Mouse (Mus musculus): ENCODE results near the gene Ston2.

The Ston2 gene

DNA sequence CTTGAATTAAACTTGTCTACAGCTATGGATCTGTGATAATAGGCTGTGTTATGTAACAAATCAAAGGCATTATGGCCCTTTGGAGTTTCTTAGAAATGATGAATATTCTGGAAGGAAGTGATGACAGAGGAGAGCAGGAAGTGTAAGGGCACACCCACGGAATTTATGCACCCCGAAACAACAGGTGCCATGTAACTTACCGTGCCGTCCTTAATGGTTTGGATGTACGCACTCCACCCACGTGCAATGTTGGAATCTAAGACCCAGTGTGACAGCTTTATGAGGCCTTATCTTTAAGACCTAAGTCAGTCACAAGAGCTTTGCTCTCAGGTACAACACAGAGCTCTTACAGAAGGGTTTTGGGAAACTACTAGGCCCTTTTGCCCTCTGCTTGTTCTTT, 124.9 kb downstream of the Ston2 start:
- DNase-seq (ENCODE audit: low spot score in 2 of 2) = no peak

DNA sequence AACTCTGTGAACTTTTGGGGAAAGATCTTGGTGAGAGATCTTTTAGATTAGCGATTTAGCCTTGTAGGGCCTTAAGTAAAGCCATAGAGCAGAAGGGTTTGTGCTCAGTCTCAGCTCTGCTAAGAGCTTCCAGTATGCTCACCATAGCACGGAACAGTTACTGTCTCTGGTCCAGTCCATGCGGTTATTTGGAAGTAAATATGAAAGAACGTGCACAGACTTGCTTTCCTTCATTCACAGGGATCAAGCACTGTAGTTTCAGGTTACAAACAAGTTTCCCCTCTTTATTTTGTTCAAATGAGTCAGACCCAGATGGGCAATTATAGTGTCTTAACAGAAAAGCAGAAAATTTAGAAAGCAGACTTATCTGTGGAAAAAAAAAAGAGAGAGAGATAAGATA, 125.3 kb downstream of the Ston2 start:
- DNase-seq (ENCODE audit: low spot score in 2 of 2) = no peak

DNA sequence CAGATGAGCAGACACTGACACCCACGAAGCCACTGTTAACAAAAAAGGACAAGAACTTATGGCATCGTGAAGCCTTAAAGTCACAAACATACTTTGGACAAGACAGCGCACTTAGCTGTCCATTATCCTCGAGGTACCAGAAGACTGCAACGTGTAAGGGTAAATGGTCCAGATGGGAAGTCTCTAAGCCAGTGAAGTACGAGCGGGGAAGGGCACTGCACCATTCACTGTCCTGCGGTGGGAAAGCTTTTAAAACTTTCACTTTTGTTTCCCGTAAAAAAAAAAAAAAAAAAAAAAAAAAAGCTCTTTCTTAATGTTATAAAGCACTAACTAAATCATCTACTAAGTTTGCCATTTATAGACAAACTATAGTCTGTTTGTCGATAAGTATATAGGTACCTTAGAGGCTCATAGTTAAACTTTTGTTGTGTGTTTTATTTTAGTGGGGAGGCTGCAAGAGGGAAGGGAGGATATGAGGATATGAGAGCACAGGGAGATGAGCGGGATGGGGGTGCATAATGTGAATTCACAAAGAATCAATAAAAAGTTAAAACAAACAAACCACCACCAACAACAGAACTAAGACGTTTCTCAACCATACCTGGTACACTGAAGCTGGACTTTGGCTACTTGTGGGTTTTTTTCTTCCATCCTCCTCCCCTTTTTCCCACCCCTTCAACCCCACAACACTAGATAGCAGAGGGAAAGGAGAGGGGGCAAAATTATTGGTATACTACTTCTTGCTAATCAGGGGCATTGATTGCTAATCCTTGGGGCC, 127.4 kb downstream of the Ston2 start:
- DNase-seq (ENCODE audit: low spot score in 2 of 2) = no peak

DNA sequence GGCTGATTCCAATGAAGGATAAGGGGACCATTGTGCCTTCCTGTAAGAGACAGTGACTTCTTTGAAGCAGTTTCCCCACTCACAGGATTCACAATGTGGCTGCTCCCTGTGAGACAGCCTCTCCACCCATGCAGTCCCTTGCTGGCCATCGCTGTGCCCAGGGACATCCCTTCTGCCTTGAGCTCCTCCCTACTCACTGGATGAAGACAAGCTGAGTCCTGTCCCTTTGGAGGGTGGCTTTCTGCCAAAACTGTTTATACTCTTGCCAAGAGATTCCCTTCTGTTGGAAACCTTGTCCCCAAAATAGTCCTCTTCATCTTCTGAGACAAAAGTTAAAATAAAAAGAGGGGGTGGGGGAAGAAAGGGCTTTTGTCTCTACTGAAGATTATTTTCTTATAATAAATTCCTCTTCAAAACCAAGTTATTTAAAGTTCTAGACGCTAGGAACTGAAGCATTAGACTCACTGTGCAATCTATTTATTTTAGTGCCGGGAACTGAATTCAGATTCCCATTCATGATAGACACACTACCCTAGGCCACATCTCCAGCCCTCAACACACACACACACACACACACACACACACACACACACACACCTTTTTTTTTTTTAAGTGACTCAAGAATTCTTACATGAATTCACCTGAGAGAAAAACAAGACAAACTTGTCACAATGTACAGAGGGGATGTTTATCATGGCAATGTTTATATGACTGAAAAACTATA, 133.6 kb downstream of the Ston2 start:
- DNase-seq (ENCODE audit: low spot score in 2 of 2) = peak in 1 of 2 experiments; percentile 23

DNA sequence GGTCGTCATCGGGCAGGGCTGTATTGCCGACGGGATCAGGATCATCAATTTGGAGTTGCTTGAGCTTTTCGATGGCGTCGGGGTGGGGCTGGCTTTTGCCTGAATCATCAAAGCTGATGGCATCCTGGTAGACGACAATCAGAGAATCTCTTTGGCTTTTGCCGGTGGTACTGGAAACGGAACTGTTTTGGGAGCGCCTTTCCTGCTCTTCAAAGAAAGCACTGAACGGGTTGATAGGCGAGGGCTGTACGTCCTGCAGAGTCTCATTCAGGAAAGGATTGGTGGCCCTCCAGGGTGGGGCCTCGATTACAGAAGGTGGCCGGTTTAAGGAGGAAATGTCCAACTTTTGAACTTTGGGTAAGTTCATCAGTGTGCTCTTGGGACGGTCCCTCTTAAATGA, 139.8 kb downstream of the Ston2 start:
- no peak for DNase-seq (ENCODE audit: low spot score in 2 of 2)

DNA sequence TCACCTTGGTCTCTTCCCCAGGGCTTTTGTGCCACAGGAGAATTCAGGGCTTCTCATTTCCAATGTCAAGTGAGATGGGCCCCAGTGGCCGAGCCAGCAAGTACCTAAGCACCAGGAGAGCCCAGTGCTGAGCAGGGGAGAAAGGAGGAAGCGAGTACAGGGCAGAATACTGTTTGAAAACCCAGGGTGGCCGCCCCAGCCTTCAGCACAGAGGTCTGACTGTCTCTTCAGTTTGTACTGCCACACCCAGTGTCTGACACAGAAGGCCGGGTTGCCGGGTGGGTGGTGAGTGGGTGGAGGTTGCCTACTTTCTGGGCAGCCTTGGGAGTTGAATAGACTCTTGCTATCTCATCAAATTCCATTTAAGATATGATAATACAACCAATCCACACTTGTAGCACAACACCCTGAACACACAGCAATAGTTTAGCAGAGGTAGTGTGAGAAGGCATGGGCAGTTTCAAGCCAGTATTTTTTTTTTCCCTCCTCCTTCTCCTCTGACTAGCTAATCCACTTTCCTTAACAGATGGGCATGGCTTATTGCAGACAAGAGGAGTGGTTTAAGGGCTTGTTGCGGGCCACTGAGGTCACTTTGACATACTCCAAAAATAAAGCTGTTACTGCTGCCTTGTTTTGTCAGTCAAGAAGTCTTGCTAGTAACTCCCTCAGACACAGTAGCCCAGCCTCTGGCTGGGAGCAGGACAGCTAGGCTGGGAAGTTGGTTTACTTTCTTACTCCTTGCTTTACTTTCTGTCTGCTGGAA, 142.6 kb downstream of the Ston2 start:
- DNase-seq (ENCODE audit: low spot score in 2 of 2) = peak; percentile 29 to 37

DNA sequence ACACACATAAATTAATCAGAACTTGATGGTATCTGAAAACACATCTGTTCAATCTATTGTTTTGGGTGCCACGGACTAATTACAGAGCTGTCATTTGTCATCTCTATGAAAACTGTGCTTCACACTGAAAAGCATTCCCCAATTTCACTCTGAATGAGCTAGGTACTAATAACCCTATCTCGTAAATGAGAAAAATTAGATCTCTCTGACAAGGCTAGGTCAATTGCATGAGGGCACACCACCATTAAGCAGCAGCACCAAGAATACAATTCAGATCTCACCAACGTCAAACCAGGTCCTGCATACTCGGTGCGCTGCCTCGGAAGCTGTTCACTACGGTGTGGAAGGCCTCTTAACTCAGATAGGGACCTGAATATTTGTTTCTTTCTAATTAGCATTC, 145.0 kb downstream of the Ston2 start:
- DNase-seq (ENCODE audit: low spot score in 2 of 2) = no peak

DNA sequence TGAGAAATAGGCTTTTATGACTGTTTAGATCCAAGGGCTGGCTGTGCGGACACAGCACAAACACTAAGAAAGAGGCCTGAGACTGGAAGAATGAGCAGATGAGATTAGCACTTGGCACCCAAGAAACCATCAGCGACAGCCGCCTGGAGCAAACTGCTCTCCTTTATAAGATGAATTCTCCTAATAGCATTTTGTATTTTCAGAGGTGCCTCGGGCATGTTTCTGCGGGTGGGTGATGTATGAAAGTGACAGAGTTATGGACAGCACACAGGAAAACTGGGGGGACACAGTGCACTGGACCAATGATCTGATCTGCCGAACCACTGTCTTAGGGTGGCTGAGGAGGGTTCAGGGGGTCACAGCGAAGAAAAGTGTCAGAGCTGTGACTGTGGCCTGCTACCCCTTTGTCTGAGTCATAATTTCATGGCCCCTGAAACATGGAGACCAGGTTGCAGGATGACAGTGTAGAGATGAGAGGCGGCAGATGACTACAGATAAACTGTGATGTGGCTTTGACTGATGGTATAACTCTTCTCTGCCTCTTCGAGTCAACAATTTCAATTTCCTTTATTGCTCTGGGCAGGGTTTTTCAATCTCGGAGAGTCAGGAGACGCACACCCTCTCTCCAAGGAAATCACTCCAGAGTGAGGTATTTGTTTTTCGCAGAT, 145.6 kb downstream of the Ston2 start:
- no peak for DNase-seq (ENCODE audit: low spot score in 2 of 2)

DNA sequence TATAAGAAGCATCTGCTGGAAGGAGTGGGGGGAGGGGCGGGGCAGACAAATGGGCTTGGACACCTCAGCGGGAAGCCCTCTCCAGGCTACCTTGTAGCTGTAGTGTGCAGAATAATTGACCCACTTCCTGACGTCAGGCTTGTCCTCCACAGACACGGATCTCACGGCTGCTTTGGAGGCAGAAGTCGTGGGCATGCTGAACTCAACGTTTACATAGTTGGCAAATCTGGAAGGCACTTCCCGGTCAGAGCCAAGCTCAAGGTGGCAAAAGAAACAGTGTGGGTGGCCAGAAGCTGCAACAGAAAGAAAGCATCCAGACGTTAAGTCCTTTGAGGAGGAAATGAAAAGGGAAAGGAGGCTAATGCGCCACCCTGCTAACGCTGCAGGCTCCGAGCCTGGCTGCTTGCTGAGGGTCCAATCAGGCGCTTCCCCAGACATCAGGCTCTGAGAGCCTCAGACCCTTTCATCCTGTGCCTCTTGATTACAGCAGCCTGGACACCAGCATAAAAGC, 146.5 kb downstream of the Ston2 start:
- no peak for DNase-seq (ENCODE audit: low spot score in 2 of 2)

DNA sequence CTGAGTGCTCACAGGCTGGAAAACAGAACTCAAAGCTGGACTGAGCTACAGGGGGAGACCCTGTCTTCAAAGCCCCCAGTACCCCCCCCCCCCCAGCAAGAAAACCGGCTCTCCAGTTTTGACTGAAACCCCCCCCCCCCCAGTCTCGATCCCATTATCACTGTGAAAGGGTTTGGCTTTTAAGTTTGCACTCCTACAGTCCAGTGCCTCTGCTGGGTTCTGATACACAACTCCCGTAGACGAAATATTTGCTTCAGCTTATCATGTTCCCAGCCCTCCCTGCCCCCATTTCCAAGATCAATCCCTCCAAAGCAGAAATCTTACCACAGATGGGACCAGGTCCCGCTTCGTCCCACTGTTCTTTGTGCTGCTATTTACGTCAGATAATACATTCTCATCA, 147.1 kb downstream of the Ston2 start:
- no peak for DNase-seq (ENCODE audit: low spot score in 2 of 2)

DNA sequence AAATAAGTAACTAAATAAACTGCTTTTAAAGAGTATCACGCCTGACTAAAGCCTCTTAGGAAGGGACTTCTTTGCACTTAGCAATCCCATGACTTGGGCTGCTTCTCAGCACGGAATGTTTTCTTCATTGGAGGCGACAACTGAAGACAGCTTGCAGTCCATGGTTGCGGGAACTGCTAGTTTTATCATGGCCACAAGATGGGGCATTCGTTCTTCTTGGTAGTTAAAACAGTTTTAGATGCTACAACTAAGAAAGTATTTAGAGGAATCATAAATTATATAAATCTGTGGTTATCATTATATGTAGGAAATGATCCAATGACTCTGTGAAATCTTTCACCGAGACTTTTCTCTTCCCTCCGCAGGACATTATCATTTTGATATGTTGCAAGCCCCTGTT, 147.5 kb downstream of the Ston2 start:
- DNase-seq (ENCODE audit: low spot score in 2 of 2) = peak; percentile 19 to 47

DNA sequence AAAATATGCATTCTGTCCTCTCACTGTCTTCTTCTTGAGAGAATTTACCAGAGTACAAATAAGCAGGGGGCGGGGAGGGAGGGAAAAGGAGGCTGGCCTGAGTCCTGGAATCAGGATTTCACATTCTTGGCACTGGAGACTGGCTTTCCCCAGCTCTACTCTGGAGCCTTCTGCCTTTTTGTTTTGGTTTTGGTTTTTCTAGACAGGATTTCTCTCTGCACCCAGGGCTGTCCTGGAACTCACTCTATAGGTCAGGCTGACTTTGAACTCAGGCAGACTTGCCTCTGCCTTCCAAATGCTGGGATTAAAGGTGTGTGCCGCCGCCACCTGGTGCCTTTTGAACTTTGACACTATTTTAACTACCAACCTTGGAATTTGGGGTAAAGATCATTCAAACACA, 149.8 kb downstream of the Ston2 start:
- DNase-seq (ENCODE audit: low spot score in 2 of 2) = peak; percentile 21 to 22

DNA sequence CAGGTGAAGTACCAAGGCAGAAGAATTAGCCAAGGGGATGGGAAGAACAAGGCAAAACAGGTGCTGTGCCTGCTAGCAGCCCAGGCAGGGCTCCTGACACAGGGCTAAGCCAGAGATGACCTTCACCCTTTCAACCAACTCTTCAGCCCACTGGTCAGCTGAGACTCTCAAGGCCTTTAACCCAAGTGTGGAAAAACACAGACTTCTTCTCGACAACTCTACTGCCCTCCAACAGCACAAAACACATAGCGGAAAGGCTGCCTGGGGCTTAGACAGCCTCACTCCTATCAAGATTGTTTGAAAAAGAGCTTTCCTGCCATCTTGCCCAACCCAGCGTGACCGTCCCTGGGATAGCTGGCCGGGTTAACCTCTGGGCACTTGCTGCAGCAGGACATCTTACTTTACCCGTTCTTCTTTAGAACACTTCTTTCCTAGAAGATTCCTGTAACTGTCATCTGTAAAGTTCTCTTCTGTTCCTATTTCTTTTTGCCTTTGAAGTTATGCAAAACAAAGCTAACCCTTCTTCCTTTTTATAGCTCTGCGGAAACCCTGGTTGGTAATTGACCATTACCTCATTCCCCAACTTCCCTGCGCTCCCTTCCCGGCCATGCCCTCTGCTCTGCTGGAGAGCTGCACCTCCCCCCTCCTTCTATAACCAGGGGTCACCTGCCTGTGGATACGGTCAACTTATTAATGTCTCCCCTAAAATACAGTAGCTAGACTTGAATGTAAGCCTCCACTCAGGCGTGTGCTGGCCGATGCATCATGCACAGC, 150.9 kb downstream of the Ston2 start:
- no peak for DNase-seq (ENCODE audit: low spot score in 2 of 2)

DNA sequence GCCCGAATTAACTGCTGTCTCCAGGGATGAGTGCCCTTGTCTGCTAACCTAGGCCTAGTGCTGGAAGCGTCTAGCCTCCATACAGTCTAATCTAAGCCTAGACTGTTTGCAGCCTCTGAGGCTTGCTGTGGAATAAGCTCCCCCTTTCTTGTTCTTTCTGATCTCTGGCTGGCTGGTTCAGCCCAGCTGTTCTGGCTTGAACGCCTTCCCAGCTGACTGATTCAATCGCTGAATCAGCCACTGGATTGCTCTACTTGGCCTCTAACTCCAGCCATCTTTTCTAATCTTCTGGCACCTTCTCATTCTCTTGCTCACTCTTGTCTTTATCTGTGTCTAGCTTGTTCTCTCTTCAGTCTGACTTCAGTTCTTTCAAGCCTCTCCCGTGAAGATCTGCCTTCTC, 161.7 kb downstream of the Ston2 start:
- DNase-seq (ENCODE audit: low spot score in 2 of 2) = peak; percentile 13 to 53

DNA sequence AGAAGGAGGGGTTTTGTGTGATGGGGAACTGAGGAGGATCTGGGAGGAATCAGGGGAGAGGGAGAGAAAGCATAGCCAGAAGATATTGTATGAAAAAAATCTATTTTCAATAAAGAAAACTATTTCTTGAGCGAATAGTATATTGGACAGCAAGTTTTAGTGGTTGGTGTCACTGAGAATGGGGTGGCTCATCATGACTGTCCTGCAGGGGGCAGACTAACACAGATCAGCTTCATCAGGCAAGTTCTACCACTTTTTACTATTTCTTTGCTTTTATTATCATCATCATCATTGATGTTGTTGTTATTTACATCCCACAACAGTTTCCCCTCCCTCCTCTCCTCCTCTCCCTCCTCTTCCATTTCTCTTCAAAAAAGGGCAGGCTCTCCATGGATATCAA, 163.2 kb downstream of the Ston2 start:
- no peak for DNase-seq (ENCODE audit: low spot score in 2 of 2)

DNA sequence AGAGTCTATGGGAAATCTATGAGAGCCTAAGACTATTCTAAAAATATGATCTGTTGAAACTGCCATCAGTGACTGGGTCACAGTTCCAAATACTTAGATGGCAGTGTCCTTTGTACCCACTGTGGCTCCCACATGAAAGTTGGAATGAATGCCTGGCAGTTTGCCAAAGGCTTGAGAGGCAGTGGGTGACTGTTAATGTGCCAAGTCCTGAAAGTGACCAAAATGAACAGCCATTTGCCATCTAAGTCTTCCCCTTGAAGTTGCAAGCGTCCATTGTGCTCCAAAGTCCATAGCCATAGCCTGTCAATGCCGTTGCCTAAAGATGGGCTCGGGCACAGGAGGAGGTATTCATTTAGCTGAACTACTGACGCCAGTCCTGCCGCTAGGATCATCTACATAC, 178.8 kb downstream of the Ston2 start:
- no peak for DNase-seq (ENCODE audit: low spot score in 2 of 2)

DNA sequence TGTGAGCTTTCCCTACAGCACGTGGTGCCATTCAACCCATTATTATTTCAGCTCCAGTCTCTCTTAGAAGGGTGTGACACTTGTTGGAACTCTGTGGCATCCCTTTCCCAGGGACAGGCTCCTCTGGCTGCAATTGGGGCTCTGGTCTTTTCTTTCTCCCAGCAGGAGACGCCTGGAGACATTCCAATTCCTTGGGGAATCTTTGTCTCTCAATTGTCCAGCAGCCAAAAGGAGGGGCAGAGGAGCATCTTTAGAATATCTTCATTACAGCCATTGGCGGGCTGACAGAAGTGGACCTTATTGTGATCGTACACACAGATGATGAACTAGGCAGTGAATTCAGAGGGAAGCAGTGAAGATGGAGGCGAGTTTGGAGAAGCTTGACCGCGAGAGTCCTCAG, 180.5 kb downstream of the Ston2 start:
- DNase-seq (ENCODE audit: low spot score in 2 of 2) = no peak

DNA sequence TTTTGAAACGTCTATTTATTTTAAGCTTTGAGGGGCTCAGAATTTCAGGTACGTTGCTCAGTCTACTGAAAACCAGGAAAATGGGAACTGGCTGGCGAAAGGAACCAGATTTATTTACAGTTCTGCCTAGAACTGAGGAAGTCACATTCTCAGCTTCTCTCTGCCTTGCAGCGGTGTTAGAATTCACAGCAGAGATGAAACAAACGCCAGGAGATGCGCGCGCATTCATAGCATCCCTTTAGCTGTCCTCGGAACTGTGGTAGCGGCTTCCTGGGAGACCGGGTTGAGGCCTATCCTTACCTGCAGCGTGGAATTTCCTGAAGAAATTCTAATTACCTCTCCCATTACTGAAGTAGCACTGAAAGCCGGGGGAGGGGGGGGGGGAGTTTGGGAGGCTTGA, 181.5 kb downstream of the Ston2 start:
- DNase-seq (ENCODE audit: low spot score in 2 of 2) = no peak

DNA sequence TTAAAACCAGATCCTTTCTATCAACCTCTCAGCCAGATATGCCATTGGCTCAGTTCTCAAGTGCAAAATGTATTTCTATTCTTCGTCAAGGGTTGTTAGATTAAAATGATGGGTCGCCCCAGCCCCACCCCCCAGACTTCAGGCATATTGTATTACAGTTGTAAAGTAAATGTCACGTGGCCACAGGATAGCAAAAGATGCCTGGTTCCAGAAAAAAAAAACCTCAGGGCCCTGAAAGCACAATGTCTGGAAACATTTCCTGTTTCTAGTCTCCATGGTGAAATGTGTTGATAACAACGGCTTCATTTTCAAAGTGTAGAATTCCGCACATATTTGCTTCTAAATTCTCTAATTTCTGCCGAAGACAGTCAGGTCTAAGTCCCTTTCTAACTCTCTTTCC, 183.6 kb downstream of the Ston2 start:
- no peak for DNase-seq (ENCODE audit: low spot score in 2 of 2)

DNA sequence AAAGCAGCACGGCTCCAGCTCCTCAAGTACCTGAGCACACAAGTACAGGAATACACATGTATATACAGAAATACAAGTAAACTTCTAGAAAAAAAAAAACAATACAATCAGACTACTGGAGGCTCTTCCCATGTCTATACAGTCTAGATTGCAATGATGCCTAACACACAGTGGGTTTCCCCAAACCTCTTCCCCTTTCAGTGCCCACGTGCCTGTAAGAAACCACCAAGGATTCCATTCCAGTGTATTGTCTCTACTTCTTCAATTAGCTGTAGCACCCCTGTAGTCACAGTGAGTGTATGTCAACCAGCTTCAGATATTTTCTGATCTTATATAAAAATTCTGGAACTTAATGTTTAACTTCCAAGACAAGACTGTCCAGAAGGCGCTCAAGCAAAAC, 196.1 kb downstream of the Ston2 start:
- no peak for DNase-seq (ENCODE audit: low spot score in 2 of 2)

DNA sequence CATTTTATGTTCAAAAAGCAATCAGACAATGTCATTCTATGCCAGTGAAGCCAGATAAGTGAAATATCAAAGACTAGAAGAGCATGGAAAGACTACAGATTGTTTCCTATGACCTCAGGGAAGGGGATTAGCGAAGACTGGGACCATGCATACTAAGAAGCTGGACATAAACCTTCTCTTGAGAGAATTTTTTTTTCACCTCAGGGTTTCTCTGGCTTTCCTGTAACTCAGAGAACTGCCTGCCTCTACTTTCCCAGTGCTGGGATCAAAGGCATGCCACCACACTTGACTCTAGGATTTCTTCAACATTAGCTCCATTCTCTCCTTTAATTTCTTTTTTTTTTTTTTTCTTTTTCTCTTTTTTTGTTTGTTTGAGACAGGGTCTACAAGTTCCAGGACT, 197.0 kb downstream of the Ston2 start:
- no peak for DNase-seq (ENCODE audit: low spot score in 2 of 2)

Data from heart, adult 9 months (tissue).